Mouse (Mus musculus): Measurements from ENCODE around the gene Sumf1. TPM values are rescaled to one million over a fixed set of nuclear protein-coding genes. Genes with fewer than 3 reads are reported as not detected.

The Sumf1 gene
- 10 to 100 TPM; 16.7 to 19.9 TPM for total RNA-seq (2021)
- long read RNA-seq, transcript Sumf1-201 (9 exons, 2,593 nt), result major isoform, 19 of 27 reads
- long read RNA-seq, partial matches to known transcripts, result 0 of 27 reads
- long read RNA-seq, other reads (novel, unspliced or antisense), result 8 of 27 reads

GRCm38 (mm10) chr6:108184847-108185684, at the start of gene Sumf1:
Gene Sumf1, minus strand, starts transcription at chr6:108185582.
- peak; percentile 86 to 89 for DNase-seq (ENCODE audit: low spot score in 2 of 2)

GRCm38 (mm10) chr6:108234536-108234935, 49.2 kb upstream of the Sumf1 start:
- no peak for DNase-seq (ENCODE audit: low spot score in 2 of 2)

GRCm38 (mm10) chr6:108233070-108233469, 47.7 kb upstream of the Sumf1 start:
- no peak for DNase-seq (ENCODE audit: low spot score in 2 of 2)

GRCm38 (mm10) chr6:108231892-108232710, 46.7 kb upstream of the Sumf1 start:
- DNase-seq (ENCODE audit: low spot score in 2 of 2), result no peak

- DNase-seq (ENCODE audit: low spot score in 2 of 2), result no peak
These were observed 45.2 kb upstream of the Sumf1 start for GRCm38 (mm10) chr6:108230608-108231007.

GRCm38 (mm10) chr6:108228601-108229000, 43.2 kb upstream of the Sumf1 start:
- DNase-seq (ENCODE audit: low spot score in 2 of 2), result no peak

- no peak for DNase-seq (ENCODE audit: low spot score in 2 of 2)
These were observed 42.7 kb upstream of the Sumf1 start for GRCm38 (mm10) chr6:108228048-108228447.

- no peak for DNase-seq (ENCODE audit: low spot score in 2 of 2)
These were observed 42.1 kb upstream of the Sumf1 start for GRCm38 (mm10) chr6:108227461-108227860.

- no peak for DNase-seq (ENCODE audit: low spot score in 2 of 2)
These were observed 40.8 kb upstream of the Sumf1 start for GRCm38 (mm10) chr6:108226230-108226629.

- no peak for DNase-seq (ENCODE audit: low spot score in 2 of 2)
These were observed 39.6 kb upstream of the Sumf1 start for GRCm38 (mm10) chr6:108225027-108225426.

GRCm38 (mm10) chr6:108224361-108224760, 39.0 kb upstream of the Sumf1 start:
- no peak for DNase-seq (ENCODE audit: low spot score in 2 of 2)

GRCm38 (mm10) chr6:108222875-108223274, 37.5 kb upstream of the Sumf1 start:
- no peak for DNase-seq (ENCODE audit: low spot score in 2 of 2)

GRCm38 (mm10) chr6:108222435-108222834, 37.1 kb upstream of the Sumf1 start:
- no peak for DNase-seq (ENCODE audit: low spot score in 2 of 2)

- no peak for DNase-seq (ENCODE audit: low spot score in 2 of 2)
These were observed 32.6 kb upstream of the Sumf1 start for GRCm38 (mm10) chr6:108217987-108218386.

GRCm38 (mm10) chr6:108216832-108217231, 31.4 kb upstream of the Sumf1 start:
- no peak for DNase-seq (ENCODE audit: low spot score in 2 of 2)

- DNase-seq (ENCODE audit: low spot score in 2 of 2), result no peak
These were observed 30.7 kb upstream of the Sumf1 start for GRCm38 (mm10) chr6:108216091-108216490.

- no peak for DNase-seq (ENCODE audit: low spot score in 2 of 2)
These were observed 29.0 kb upstream of the Sumf1 start for GRCm38 (mm10) chr6:108214294-108214925.

GRCm38 (mm10) chr6:108213481-108214293, 28.3 kb upstream of the Sumf1 start:
- DNase-seq (ENCODE audit: low spot score in 2 of 2), result peak in 1 of 2 experiments; percentile 25

- DNase-seq (ENCODE audit: low spot score in 2 of 2), result peak; percentile 94 to 96
These were observed 27.5 kb upstream of the Sumf1 start, which contains the start of gene Itpr1 for GRCm38 (mm10) chr6:108212881-108213295. Gene Itpr1, plus strand, starts transcription at chr6:108213096.
